Mouse (Mus musculus): ENCODE measurements around the gene Lig3.

GRCm38 (mm10) chr11:82780134-82780533 is 774 bp upstream of the Lig3 start:
- TF ChIP-seq CTCF (IDR thresholded peaks at IDR 0.05; ENCODE audit: low read depth) (no peak), EP300 (IDR thresholded peaks at IDR 0.05; ENCODE audit: low read depth) (no peak)

Data from liver, embryonic 14.5 days (tissue).